Mouse (Mus musculus) c-Kit-positive CD71-positive TER-119-negative erythroid progenitor cells, embryonic 14.5 days (primary cell): Measurements from ENCODE around the gene Adgrb3.
"Not testable (repeated sequence)": the region's sequence is repeated elsewhere in the genome, so short reads cannot be mapped to it uniquely, and the experiment has no call there.

Experiments used
- DNase-seq: peaks from one replicate; pipeline ENCODE4 v3.0.0-alpha.2; 2013; ENCODE audit warnings: low read depth

The Adgrb3 gene

GRCm38 (mm10) chr1:25744736-25745135 is 84.8 kb downstream of the Adgrb3 start:
- no peak for DNase-seq

GRCm38 (mm10) chr1:25729844-25730243 is 99.7 kb downstream of the Adgrb3 start:
- no peak for DNase-seq

- no peak for DNase-seq
These were observed 118.0 kb downstream of the Adgrb3 start for GRCm38 (mm10) chr1:25711474-25711873.

DNA sequence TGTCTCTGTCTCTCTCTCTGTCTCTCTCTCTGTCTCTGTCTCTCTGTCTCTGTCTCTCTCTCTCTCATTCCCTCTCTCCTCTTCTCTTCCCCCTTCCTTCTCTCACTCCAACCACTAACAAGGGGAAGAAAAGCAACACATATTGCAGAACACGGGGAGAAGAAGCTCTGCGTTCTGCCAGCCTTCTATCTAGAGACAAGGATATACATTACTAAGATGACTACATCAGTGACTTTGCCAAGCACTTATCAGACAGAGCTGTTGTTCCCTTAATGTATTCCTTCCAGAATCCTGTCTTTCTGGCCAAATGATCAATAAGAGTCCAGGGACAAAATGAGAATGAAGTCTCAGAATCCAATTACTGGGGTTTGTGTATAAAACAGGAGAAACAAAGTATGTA is 123.2 kb downstream of the Adgrb3 start:
- DNase-seq = no peak

- DNase-seq = no peak
These were observed 130.7 kb downstream of the Adgrb3 start for GRCm38 (mm10) chr1:25698702-25699250.

- no peak for DNase-seq
These were observed 132.3 kb downstream of the Adgrb3 start for GRCm38 (mm10) chr1:25697179-25697578.

GRCm38 (mm10) chr1:25696771-25697170 is 132.7 kb downstream of the Adgrb3 start:
- DNase-seq = no peak

DNA sequence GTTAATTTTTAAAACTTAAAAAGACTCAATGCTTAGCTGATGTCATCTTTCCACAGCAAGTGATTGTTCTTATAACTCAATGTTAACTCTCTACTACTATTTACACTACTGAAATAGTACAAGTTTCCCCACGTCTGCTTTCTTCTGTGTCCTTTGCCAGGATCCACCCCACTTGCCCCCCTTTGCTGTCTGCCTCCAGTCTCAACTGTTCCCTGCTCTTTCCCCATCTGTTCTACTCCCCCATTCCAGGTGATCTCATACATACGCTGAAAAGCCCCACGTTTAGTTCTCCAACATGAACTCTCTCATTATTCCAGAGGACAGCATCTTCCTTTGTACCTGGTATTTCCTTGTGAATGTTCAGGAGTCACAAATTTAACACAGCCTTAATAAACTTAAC is 147.4 kb downstream of the Adgrb3 start:
- DNase-seq = no peak

GRCm38 (mm10) chr1:25679656-25680055 is 149.9 kb downstream of the Adgrb3 start:
- DNase-seq = no peak

GRCm38 (mm10) chr1:25652717-25653116 is 176.8 kb downstream of the Adgrb3 start:
- no peak for DNase-seq

- DNase-seq = no peak
These were observed 185.3 kb downstream of the Adgrb3 start for GRCm38 (mm10) chr1:25644256-25644655.

DNA sequence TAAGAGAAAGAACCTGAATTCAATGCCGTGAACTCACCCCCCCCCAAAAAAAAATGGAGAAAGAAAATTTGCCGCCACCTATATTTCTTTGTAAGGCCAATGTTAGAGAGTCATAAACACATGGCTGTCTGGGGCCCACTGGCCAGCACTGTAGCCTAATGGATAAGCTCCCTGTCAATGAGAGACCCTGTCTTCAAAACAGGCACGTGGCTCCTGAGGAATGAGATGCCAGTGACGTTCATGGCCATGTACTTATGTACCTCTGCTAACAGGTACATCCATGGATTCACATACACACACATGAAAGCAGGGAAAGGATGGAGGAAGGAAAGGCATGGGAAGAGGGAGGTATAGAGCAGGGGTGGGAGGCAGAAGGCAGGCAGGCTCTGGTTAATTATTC is 208.0 kb downstream of the Adgrb3 start:
- no peak for DNase-seq

GRCm38 (mm10) chr1:25616954-25617353 is 212.6 kb downstream of the Adgrb3 start:
- peak; percentile 6 for DNase-seq

DNA sequence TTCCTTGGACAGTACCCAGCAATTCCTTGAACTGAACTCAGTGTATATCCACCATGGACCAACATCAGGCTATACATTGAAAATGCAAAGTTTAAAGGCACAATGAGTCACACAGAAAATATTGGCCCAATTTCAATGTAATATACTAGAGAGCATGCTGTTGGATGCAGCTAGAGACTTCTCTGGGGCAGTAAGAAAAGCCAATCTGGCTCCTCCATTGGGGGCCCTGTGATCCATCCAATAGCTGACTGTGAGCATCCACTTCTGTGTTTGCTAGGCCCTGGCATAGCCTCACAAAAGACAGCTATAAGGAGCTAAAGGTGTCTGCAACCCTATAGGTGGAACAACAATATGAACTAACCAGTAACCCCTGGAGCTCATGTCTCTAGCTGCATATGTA is 218.7 kb downstream of the Adgrb3 start:
- not testable (repeated sequence) for DNase-seq

GRCm38 (mm10) chr1:25598941-25599340 is 230.6 kb downstream of the Adgrb3 start:
- no peak for DNase-seq

DNA sequence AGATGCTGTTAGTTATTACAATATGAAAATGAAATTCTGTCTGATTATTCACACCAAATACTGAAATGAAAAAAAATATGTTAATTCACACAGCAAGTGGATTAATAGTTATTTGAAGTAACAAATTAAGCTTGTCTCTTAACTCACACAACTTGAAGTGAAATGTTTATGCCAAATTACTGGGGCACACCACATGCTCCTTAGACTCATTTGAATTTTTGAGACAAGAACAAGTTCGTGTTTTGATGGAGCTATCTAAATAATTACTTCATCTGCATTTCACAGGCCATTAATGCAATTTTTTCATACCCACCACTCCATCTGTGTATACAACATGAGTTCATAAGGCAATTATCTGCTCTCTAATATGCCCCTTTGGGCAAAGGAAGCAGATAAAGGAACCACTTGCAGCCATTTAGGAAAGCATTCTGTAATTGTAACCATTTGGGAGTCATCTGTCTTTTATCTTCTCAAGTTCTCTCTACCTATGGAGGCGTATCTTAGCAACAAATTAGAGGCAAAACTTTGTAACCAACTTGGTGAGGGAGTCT is 240.9 kb downstream of the Adgrb3 start:
- no peak for DNase-seq

- no peak for DNase-seq
These were observed 247.8 kb downstream of the Adgrb3 start for GRCm38 (mm10) chr1:25581698-25582097.

- no peak for DNase-seq
These were observed 251.7 kb downstream of the Adgrb3 start for GRCm38 (mm10) chr1:25577836-25578235.

GRCm38 (mm10) chr1:25576598-25576997 is 252.9 kb downstream of the Adgrb3 start:
- DNase-seq = no peak

DNA sequence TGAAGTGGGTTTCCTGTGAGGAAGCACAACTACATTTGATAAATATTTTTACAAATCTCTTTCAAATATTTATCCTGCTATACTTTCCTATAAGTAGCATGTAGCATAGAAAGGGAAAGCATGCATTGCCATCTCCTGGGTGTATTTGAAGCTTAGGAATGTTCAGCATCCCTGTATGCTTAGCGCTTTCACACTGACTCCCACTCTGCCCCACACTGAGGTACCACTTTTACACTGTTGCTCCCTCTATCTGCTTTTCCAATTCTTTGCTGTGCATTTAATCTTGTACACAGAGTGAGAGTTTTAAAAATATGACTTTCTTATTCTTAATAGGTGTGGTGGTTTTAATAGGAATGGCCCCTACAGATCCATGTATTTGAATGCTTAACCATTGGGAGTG is 261.4 kb downstream of the Adgrb3 start:
- DNase-seq = no peak

GRCm38 (mm10) chr1:25546072-25546471 is 283.4 kb downstream of the Adgrb3 start:
- no peak for DNase-seq

DNA sequence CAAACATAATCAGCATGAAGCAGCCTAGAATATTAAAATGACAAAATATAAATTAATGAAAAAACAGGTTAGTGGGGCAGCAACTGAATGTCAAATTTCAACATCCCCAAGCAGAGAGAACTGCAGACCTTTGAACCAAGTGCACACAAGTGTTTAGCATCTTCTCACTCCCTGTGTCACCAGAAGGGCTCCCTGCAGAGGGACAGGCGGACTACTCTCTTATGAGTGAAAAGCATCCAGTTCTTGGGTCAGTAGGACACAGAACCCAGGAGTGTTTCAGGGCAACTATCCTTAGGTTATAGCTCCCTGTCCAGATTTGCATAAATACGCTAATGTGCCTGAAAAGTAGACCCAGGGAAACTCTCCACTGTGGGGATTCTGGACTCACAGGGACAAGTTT is 285.6 kb downstream of the Adgrb3 start:
- no peak for DNase-seq

DNA sequence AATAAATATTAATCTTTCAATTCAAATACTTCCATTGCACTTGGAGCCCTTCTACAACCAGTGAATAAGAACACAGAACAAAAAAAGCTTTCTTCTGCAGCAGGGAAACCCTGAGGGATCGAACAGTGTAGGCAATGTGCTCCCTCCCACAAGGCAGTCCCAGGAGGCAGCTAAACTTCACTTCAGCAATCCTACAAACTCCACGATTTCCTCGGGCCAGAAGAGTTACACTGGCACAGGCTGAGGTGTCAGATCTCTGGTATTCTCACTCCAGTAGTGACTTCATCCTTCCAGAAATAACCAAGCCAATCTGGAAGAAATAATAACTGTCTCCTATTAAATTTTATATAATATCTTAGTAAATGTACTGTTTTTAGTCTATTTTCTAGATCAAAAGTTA is 286.6 kb downstream of the Adgrb3 start:
- no peak for DNase-seq

DNA sequence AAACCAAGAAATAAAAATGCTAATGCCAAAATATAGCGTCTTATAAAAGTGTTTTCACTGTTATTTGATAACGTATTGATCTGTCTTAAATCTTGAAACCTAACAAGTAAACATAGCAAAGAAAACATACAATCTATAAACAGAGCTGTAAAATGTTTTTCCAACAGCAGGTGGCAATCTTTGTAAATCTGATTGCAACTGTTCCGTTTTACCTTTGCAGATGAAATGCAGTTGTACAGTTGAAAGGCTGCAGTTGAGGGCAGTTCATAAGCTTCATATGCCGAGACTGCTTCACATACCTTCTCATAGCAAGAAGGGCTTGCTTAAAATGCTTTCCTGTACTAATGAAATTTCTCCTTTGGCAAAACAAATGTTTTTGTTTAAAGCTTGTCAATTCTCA is 302.5 kb downstream of the Adgrb3 start:
- no peak for DNase-seq
